Mouse (Mus musculus): ENCODE results near the gene P3h4.

The P3h4 gene

GRCm38 (mm10) chr11:100393733-100394132 is 20.9 kb downstream of the P3h4 start:
- DNase-seq (ENCODE audit: extremely low read depth, low read depth, low spot score) = no peak

GRCm38 (mm10) chr11:100392958-100393357 is 21.7 kb downstream of the P3h4 start:
- no peak for DNase-seq (ENCODE audit: extremely low read depth, low read depth, low spot score)

- DNase-seq (ENCODE audit: extremely low read depth, low read depth, low spot score) = no peak
Observed at GRCm38 (mm10) chr11:100391884-100392345, 22.7 kb downstream of the P3h4 start.

- DNase-seq (ENCODE audit: extremely low read depth, low read depth, low spot score) = no peak
Observed at GRCm38 (mm10) chr11:100391081-100391883, 23.4 kb downstream of the P3h4 start.

- no peak for DNase-seq (ENCODE audit: extremely low read depth, low read depth, low spot score)
Observed at GRCm38 (mm10) chr11:100389931-100390445, 24.6 kb downstream of the P3h4 start.

GRCm38 (mm10) chr11:100388588-100388987 is 26.0 kb downstream of the P3h4 start:
- no peak for DNase-seq (ENCODE audit: extremely low read depth, low read depth, low spot score)

- DNase-seq (ENCODE audit: extremely low read depth, low read depth, low spot score) = no peak
Observed at GRCm38 (mm10) chr11:100387589-100388375, 26.9 kb downstream of the P3h4 start.

GRCm38 (mm10) chr11:100387111-100387510 is 27.5 kb downstream of the P3h4 start:
- no peak for DNase-seq (ENCODE audit: extremely low read depth, low read depth, low spot score)

- no peak for DNase-seq (ENCODE audit: extremely low read depth, low read depth, low spot score)
Observed at GRCm38 (mm10) chr11:100386586-100386985, 28.1 kb downstream of the P3h4 start.

- no peak for DNase-seq (ENCODE audit: extremely low read depth, low read depth, low spot score)
Observed at GRCm38 (mm10) chr11:100385016-100385415, 29.6 kb downstream of the P3h4 start.

- no peak for DNase-seq (ENCODE audit: extremely low read depth, low read depth, low spot score)
Observed at GRCm38 (mm10) chr11:100382682-100383081, 32.0 kb downstream of the P3h4 start.

- no peak for DNase-seq (ENCODE audit: extremely low read depth, low read depth, low spot score)
Observed at GRCm38 (mm10) chr11:100379311-100379710, 35.3 kb downstream of the P3h4 start.

- no peak for DNase-seq (ENCODE audit: extremely low read depth, low read depth, low spot score)
Observed at GRCm38 (mm10) chr11:100378446-100378845, 36.2 kb downstream of the P3h4 start.

- no peak for DNase-seq (ENCODE audit: extremely low read depth, low read depth, low spot score)
Observed at GRCm38 (mm10) chr11:100377989-100378388, 36.6 kb downstream of the P3h4 start.

- no peak for DNase-seq (ENCODE audit: extremely low read depth, low read depth, low spot score)
Observed at GRCm38 (mm10) chr11:100376746-100377389, 37.8 kb downstream of the P3h4 start.

- no peak for DNase-seq (ENCODE audit: extremely low read depth, low read depth, low spot score)
Observed at GRCm38 (mm10) chr11:100376005-100376404, 38.6 kb downstream of the P3h4 start.

GRCm38 (mm10) chr11:100375127-100375526 is 39.5 kb downstream of the P3h4 start:
- no peak for DNase-seq (ENCODE audit: extremely low read depth, low read depth, low spot score)

- DNase-seq (ENCODE audit: extremely low read depth, low read depth, low spot score) = no peak
Observed at GRCm38 (mm10) chr11:100371981-100372558, 42.6 kb downstream of the P3h4 start.

- no peak for DNase-seq (ENCODE audit: extremely low read depth, low read depth, low spot score)
Observed at GRCm38 (mm10) chr11:100369822-100370221, 44.8 kb downstream of the P3h4 start.

- DNase-seq (ENCODE audit: extremely low read depth, low read depth, low spot score) = no peak
Observed at GRCm38 (mm10) chr11:100369145-100369544, 45.5 kb downstream of the P3h4 start.

All from fat pad, adult 2 months (tissue).